Mouse (Mus musculus): ENCODE data around the gene Ifrd2. TPM values are rescaled to one million over a fixed set of nuclear protein-coding genes. Genes with fewer than 3 reads are reported as not detected.

Ifrd2 gene
- total RNA-seq, 2 experiments from 2014 or later = 11.3 to 11.9 TPM

GRCm38 (mm10) chr9:107618098-107618497, 30.7 kb downstream of the Ifrd2 start:
- no peak for DNase-seq (ENCODE audit: low spot score in 2 of 2)

DNA sequence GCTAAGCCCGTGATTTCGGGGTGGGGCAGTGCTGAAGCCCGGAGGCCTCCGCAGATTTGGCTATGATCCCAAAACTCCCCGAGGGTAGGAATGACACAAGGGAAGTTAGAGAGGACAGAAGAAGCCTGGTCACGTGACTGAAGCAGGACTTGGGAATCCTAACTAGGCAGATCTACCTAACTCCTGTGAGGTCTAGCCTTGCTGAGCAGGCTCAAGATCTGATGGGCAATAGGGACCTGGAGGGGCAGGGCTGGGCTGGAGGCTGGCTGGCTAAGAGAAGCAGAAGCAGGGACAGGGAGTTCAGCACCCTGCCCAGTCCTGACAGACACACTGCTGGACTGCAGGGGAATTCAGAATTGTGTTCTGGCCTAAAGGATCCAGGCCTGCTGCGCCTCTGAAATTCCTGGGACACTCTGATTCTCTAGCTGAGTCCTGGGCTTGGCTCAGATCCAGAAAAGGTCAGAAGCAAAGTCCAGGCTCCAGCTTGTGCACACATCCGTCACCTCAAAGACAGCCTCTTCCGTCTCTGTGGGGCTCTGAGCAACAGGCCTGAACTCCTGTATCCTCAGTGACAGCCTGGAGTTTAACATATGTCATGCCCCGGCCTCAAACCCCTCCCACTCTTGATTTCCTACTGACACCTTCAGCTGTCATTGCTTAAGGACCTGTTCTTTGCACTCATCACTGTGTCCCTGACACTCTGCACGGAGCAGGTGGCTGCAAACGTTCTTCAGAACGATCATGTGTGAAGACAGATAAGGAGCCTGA, 31.5 kb downstream of the Ifrd2 start:
- DNase-seq (ENCODE audit: low spot score in 2 of 2) = no peak

GRCm38 (mm10) chr9:107619546-107619879, 32.1 kb downstream of the Ifrd2 start:
- no peak for DNase-seq (ENCODE audit: low spot score in 2 of 2)

DNA sequence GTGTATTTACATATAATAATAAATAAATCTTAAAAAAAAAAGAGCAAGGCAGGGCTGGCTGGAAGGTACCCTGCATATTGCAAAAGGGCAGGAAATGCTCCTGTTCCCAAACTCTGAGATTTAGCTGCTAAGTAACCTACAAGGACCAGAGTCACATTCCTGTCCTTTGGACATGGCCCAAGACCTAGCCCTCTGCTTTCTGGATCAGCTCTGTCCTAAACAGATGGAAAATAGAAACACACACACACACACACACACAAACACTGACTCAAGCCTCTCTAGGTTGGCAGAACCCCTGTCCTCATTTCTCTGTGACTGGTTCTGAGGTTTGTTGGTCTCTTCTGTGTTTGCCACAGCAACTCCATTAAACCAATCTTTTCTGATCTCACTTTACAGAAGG, 33.5 kb downstream of the Ifrd2 start:
- no peak for DNase-seq (ENCODE audit: low spot score in 2 of 2)

- no peak for DNase-seq (ENCODE audit: low spot score in 2 of 2)
These were observed 37.1 kb downstream of the Ifrd2 start for GRCm38 (mm10) chr9:107624539-107624938.

DNA sequence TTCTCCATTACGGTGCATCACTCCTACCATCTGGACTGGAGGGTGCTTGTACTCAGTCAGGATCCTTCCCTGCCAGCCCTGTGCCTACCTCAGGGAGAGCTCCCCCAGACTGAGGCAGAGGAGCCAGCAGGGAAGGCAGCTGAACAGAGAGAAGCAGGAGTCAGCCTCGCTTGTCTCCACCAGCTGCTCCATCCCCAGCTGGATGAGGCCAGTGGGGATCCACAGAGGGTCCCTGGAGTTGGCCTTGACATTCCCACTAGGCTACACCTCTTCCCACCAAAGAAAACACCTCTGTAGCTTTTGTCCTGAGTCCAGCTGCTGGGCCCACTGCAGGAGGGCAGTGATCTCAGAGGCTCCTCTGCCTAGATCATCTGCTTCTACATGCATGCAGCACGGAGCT, 37.5 kb downstream of the Ifrd2 start:
- DNase-seq (ENCODE audit: low spot score in 2 of 2) = no peak

DNA sequence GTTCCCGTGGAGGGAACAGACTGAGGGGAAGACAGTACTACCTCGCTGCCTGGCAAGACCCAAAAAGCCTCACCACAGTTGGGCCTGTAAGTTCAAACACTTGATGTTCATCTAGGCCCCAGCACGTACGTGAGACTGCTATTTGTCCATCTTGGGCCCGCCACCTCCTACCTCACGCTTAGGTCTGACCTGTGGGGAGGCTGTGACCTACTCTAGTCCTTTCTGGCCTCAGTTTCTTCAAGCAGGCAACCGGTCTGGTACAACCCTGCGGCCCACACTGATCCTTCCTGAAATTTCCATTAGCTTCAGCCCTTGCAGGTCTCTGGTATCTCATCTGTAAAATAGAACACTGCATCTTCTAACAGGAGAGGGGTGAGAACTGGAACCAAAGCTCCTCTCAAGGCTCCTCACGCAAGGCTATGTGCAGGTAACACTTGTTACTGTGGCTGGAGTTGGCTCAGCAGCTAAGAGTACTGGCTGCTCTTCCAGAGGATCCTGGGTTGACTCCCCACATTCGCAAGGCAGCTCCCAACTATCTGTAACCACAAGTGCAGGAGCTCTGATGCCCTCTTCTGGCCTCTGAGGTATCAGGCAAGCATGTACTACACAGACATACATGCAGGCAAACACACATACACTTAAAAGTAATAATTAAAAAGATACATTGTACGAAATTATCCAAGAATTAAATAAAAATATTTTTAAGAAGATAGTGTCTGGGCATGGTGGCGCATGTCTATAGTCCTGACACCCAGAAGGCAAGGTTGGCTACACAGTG, 38.1 kb downstream of the Ifrd2 start:
- DNase-seq (ENCODE audit: low spot score in 2 of 2) = no peak

DNA sequence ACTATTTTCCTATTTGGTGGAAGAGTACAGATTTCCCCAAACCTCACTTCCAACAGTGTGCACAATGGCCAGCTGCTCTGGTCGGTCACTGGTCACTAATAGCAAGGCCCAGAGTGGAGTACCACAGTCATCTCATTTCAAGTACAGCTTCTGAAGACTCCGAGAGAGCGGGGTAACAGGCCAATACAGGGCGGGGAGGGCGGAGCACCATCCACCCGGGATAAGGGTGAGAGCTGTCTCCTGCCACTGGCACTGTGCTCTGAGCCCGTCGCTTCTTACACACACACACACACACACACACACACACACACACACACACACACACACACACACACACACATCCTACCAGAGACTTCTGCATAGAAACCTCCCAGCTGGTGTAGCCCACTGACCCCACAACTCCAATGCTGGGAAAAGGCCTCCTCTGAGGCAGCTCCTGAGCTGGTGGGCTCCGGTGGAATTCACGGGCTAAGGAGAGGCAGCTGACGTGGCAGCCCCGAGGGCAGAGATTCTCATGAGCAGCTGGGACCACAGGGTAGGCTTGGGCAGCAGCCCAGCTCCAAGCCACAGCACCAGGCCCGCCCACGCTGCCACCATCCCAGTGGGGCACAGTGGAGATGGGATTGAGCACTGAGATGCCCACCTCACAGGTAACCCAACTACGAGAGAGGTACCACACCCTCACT, 38.9 kb downstream of the Ifrd2 start:
- DNase-seq (ENCODE audit: low spot score in 2 of 2) = no peak

- peak; percentile 69 to 79 for DNase-seq (ENCODE audit: low spot score in 2 of 2)
These were observed 39.4 kb downstream of the Ifrd2 start for GRCm38 (mm10) chr9:107626844-107627277.

- no peak for DNase-seq (ENCODE audit: low spot score in 2 of 2)
These were observed 40.2 kb downstream of the Ifrd2 start for GRCm38 (mm10) chr9:107627387-107628255.

DNA sequence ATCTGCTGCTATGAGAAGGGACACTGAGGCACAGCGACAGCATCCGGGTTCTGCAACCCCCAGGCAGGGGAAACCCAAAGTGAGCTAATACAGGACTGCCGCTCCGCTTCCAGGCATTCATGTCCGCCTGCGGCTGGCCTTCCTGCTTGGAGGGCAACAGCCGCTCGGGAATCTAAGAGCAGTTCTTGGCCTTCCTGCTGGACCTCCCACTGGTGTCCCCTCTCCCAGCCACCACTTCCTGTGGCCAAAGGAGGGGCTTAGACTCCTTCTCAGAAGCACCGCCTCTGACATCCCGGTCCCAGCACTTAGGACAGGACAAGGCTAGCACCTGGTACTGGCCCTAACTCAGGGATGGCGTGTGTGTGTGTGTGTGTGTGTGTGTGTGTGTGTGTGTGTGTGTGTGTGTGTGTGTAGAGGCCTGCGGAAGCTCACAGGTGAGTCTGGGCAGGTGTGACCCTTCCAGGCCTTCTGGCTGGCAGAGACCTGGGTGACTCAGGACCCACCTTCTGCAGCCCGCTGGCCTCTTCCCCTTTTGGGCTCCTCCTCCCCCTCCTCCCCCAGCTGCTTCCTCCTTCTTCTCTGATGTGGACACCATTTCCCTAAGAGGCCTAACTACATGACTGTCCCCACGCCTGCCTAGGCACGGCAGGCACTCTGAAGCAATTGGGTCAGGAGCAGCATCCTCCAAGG, 41.4 kb downstream of the Ifrd2 start:
- no peak for DNase-seq (ENCODE audit: low spot score in 2 of 2)

GRCm38 (mm10) chr9:107629411-107629730, 41.9 kb downstream of the Ifrd2 start:
- no peak for DNase-seq (ENCODE audit: low spot score in 2 of 2)

- no peak for DNase-seq (ENCODE audit: low spot score in 2 of 2)
These were observed 42.5 kb downstream of the Ifrd2 start for GRCm38 (mm10) chr9:107629901-107630425.

DNA sequence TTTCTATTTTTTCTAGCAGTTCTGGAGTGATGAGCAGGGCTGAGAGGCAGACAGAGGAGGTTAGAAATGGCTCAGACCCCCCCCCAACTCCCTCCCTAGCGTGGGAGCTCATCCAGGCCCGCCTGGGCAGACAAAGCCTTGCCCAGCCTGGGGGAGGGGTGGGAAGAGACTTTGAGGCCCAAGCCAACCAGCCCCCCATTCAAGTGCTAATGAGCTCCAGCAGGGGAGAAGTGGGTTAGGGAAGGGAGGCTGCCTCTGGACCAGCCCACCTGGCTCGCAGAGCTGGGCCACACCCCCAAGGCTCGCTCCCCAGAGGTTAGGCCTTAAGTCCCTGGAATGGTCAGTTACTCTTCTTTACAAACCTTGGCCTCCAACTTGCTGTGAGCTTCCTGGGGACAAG, 43.1 kb downstream of the Ifrd2 start:
- peak in 1 of 2 experiments; percentile 33 for DNase-seq (ENCODE audit: low spot score in 2 of 2)

DNA sequence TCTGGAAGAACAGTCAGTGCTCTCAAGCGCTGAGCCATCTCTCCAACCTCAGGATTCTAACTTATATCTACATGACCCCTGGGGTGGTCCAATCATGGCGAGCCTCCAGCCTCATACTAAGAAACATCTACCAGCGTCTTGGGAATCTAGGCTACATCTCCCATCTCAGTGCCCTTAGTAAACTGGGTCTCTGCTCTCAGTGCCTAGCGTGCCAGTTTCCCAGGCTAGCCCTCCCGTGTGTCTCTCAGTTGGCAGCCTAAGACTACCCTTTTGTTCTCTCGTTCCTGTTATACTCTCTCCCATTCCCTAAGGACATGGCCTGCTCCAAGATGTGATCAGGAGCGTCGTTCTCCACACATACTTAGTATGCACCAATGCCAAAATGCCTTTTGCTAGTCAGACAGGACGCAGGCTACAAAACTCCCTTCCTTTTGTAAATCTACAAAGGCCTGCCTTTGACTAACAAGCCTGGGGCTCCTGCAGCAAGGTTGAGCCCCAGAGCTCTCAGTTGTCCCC, 43.9 kb downstream of the Ifrd2 start:
- no peak for DNase-seq (ENCODE audit: low spot score in 2 of 2)

GRCm38 (mm10) chr9:107631861-107632260, 44.4 kb downstream of the Ifrd2 start:
- no peak for DNase-seq (ENCODE audit: low spot score in 2 of 2)

- peak; percentile 40 to 45 for DNase-seq (ENCODE audit: low spot score in 2 of 2)
These were observed 45.0 kb downstream of the Ifrd2 start for GRCm38 (mm10) chr9:107632478-107632877.

DNA sequence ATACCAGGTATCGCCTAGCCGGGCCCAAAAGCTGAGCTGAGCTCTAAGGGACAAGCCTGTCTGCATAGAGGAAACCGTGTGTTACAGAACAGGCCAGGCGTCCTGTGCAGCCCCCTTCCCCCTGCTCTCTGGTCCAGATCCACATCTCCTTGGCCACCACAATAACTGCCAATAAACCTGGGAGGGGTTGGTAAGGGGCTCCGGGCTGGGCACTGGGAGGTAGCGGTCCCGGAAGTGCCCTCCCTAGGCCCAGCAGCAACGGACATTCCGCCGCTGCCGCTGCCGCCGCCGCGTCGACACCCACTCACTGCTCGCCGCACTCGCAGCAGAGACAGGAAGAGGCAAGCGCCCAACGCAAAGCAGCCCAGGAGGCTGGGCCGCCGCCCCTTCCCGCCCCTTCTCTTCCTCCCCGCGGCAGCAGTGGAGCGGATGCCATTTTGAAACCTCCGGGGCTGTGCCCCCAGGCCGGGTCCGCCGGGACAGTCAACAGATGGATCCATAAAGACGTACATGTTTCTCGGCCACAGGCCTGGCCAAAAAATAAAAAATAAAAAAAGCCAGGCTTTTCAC, 45.7 kb downstream of the Ifrd2 start:
- peak; percentile 69 to 81 for DNase-seq (ENCODE audit: low spot score in 2 of 2)

- DNase-seq (ENCODE audit: low spot score in 2 of 2) = peak in 1 of 2 experiments; percentile 33
These were observed 46.4 kb downstream of the Ifrd2 start for GRCm38 (mm10) chr9:107633661-107634405.
